Mouse (Mus musculus): ENCODE data around the gene 4930564D02Rik. TPM values are rescaled to one million over a fixed set of nuclear protein-coding genes. Genes with fewer than 3 reads are reported as not detected.
A peak's percentile ranks its signal among the peaks of the same experiment; 100 is the strongest.

The 4930564D02Rik gene
- polyA plus RNA-seq, 1 experiment from 2014 or later = not detected

GRCm38 (mm10) chr3:105090147-105090546 is 23.5 kb downstream of the 4930564D02Rik start:
- no peaks in the 10 kb centered on the region for H3K4me1 ChIP-seq (replicated peaks; ENCODE audit: control insufficient read depth, insufficient read depth, low read length)
- H3K36me3 ChIP-seq (ENCODE audit: control insufficient read depth, insufficient read depth, low read length) = no peaks in the 10 kb centered on the region
- no peaks in the 10 kb centered on the region for H3K9me3 ChIP-seq (ENCODE audit: control insufficient read depth, low read length)
- H3K4me3 ChIP-seq (ENCODE audit: low read depth, low read length) = no peak overlapping the region
- ATAC-seq (ENCODE audit: low FRiP score) = no peak
- H3K9ac ChIP-seq (ENCODE audit: low read depth, low read length) = no peak overlapping the region
- no peak overlapping the region for H3K4me2 ChIP-seq (replicated peaks; ENCODE audit: low read depth, low read length)
- DNase-seq (ENCODE audit: low spot score) = no peak
- H3K27ac ChIP-seq (ENCODE audit: low read depth, low read length) = no peak overlapping the region
- WGBS = 92% methylated on average over 7 of the region's 7 CpGs
- no peaks in the 10 kb centered on the region for H3K27me3 ChIP-seq (ENCODE audit: control insufficient read depth, insufficient read depth, low read length)

GRCm38 (mm10) chr3:105090981-105091380 is 24.3 kb downstream of the 4930564D02Rik start:
- DNase-seq (ENCODE audit: low spot score) (peak; percentile 32), ATAC-seq (ENCODE audit: low FRiP score) (no peak)
- Histone ChIP-seq H3K9me3 (ENCODE audit: control insufficient read depth, low read length) (no peaks in the 10 kb centered on the region), H3K9ac (ENCODE audit: low read depth, low read length) (no peak overlapping the region), H3K36me3 (ENCODE audit: control insufficient read depth, insufficient read depth, low read length) (no peaks in the 10 kb centered on the region), H3K27ac (ENCODE audit: low read depth, low read length) (no peak overlapping the region), H3K4me1 (replicated peaks; ENCODE audit: control insufficient read depth, insufficient read depth, low read length) (no peaks in the 10 kb centered on the region), H3K4me3 (ENCODE audit: low read depth, low read length) (no peak overlapping the region), H3K27me3 (ENCODE audit: control insufficient read depth, insufficient read depth, low read length) (no peaks in the 10 kb centered on the region), H3K4me2 (replicated peaks; ENCODE audit: low read depth, low read length) (no peak overlapping the region)
- 44% methylated on average over 3 of the region's 3 CpGs for WGBS

- Histone ChIP-seq H3K4me1 (replicated peaks; ENCODE audit: control insufficient read depth, insufficient read depth, low read length) (no peaks in the 10 kb centered on the region), H3K9me3 (ENCODE audit: control insufficient read depth, low read length) (no peaks in the 10 kb centered on the region), H3K27me3 (ENCODE audit: control insufficient read depth, insufficient read depth, low read length) (no peaks in the 10 kb centered on the region), H3K4me3 (ENCODE audit: low read depth, low read length) (no peak overlapping the region), H3K4me2 (replicated peaks; ENCODE audit: low read depth, low read length) (no peak overlapping the region), H3K9ac (ENCODE audit: low read depth, low read length) (no peak overlapping the region), H3K27ac (ENCODE audit: low read depth, low read length) (no peak overlapping the region), H3K36me3 (ENCODE audit: control insufficient read depth, insufficient read depth, low read length) (no peaks in the 10 kb centered on the region)
- DNase-seq (ENCODE audit: low spot score) (no peak), ATAC-seq (ENCODE audit: low FRiP score) (no peak)
- WGBS = 71% methylated on average over 11 of the region's 11 CpGs
Measured at GRCm38 (mm10) chr3:105092721-105093505, 26.3 kb downstream of the 4930564D02Rik start.

GRCm38 (mm10) chr3:105094448-105094847 is 27.8 kb downstream of the 4930564D02Rik start:
- Histone ChIP-seq H3K4me2 (replicated peaks; ENCODE audit: low read depth, low read length) (no peak overlapping the region), H3K36me3 (ENCODE audit: control insufficient read depth, insufficient read depth, low read length) (no peaks in the 10 kb centered on the region), H3K9ac (ENCODE audit: low read depth, low read length) (no peak overlapping the region), H3K4me1 (replicated peaks; ENCODE audit: control insufficient read depth, insufficient read depth, low read length) (no peaks in the 10 kb centered on the region), H3K27ac (ENCODE audit: low read depth, low read length) (no peak overlapping the region), H3K27me3 (ENCODE audit: control insufficient read depth, insufficient read depth, low read length) (no peaks in the 10 kb centered on the region), H3K4me3 (ENCODE audit: low read depth, low read length) (no peak overlapping the region), H3K9me3 (ENCODE audit: control insufficient read depth, low read length) (no peaks in the 10 kb centered on the region)
- whole genome bisulfite sequencing = 55% methylated on average over 2 of the region's 2 CpGs
- DNase-seq (ENCODE audit: low spot score) (no peak), ATAC-seq (ENCODE audit: low FRiP score) (no peak)

- ATAC-seq (ENCODE audit: low FRiP score) = no peak
Measured at GRCm38 (mm10) chr3:105095026-105095425, 28.4 kb downstream of the 4930564D02Rik start.

GRCm38 (mm10) chr3:105097581-105097980 is 30.9 kb downstream of the 4930564D02Rik start:
- WGBS = 80% methylated on average over 4 of the region's 4 CpGs
- no peak overlapping the region for H3K27ac ChIP-seq (ENCODE audit: low read depth, low read length)

More at GRCm38 (mm10) chr3:105095026-105095425, 28.4 kb downstream of the 4930564D02Rik start:
- H3K9me3 ChIP-seq (ENCODE audit: control insufficient read depth, low read length) = no peaks in the 10 kb centered on the region
- no peaks in the 10 kb centered on the region for H3K4me1 ChIP-seq (replicated peaks; ENCODE audit: control insufficient read depth, insufficient read depth, low read length)
- H3K4me2 ChIP-seq (replicated peaks; ENCODE audit: low read depth, low read length) = no peak overlapping the region
- no peak for DNase-seq (ENCODE audit: low spot score)
- H3K27ac ChIP-seq (ENCODE audit: low read depth, low read length) = no peak overlapping the region
- H3K4me3 ChIP-seq (ENCODE audit: low read depth, low read length) = no peak overlapping the region
- no peaks in the 10 kb centered on the region for H3K36me3 ChIP-seq (ENCODE audit: control insufficient read depth, insufficient read depth, low read length)
- no peak overlapping the region for H3K9ac ChIP-seq (ENCODE audit: low read depth, low read length)
- H3K27me3 ChIP-seq (ENCODE audit: control insufficient read depth, insufficient read depth, low read length) = no peaks in the 10 kb centered on the region
- 84% methylated on average over 5 of the region's 5 CpGs for WGBS

GRCm38 (mm10) chr3:105099526-105100269 is 33.1 kb downstream of the 4930564D02Rik start:
- H3K27me3 ChIP-seq (ENCODE audit: control insufficient read depth, insufficient read depth, low read length) = no peaks in the 10 kb centered on the region
- H3K4me2 ChIP-seq (replicated peaks; ENCODE audit: low read depth, low read length) = no peak overlapping the region
- no peak overlapping the region for H3K27ac ChIP-seq (ENCODE audit: low read depth, low read length)
- no peak overlapping the region for H3K4me3 ChIP-seq (ENCODE audit: low read depth, low read length)
- ATAC-seq (ENCODE audit: low FRiP score) = no peak
- H3K9me3 ChIP-seq (ENCODE audit: control insufficient read depth, low read length) = no peaks in the 10 kb centered on the region
- DNase-seq (ENCODE audit: low spot score) = peak; percentile 21
- H3K9ac ChIP-seq (ENCODE audit: low read depth, low read length) = no peak overlapping the region
- no peaks in the 10 kb centered on the region for H3K36me3 ChIP-seq (ENCODE audit: control insufficient read depth, insufficient read depth, low read length)
- no peaks in the 10 kb centered on the region for H3K4me1 ChIP-seq (replicated peaks; ENCODE audit: control insufficient read depth, insufficient read depth, low read length)
- WGBS = 24% methylated on average over 15 of the region's 15 CpGs

More at GRCm38 (mm10) chr3:105097581-105097980, 30.9 kb downstream of the 4930564D02Rik start:
- no peak for DNase-seq (ENCODE audit: low spot score)
- no peak for ATAC-seq (ENCODE audit: low FRiP score)
- Histone ChIP-seq H3K27me3 (ENCODE audit: control insufficient read depth, insufficient read depth, low read length) (no peaks in the 10 kb centered on the region), H3K4me3 (ENCODE audit: low read depth, low read length) (no peak overlapping the region), H3K4me2 (replicated peaks; ENCODE audit: low read depth, low read length) (no peak overlapping the region), H3K36me3 (ENCODE audit: control insufficient read depth, insufficient read depth, low read length) (no peaks in the 10 kb centered on the region), H3K9ac (ENCODE audit: low read depth, low read length) (no peak overlapping the region), H3K4me1 (replicated peaks; ENCODE audit: control insufficient read depth, insufficient read depth, low read length) (no peaks in the 10 kb centered on the region), H3K9me3 (ENCODE audit: control insufficient read depth, low read length) (no peaks in the 10 kb centered on the region)

- H3K9ac ChIP-seq (ENCODE audit: low read depth, low read length) = no peak overlapping the region
- H3K4me2 ChIP-seq (replicated peaks; ENCODE audit: low read depth, low read length) = no peak overlapping the region
- no peaks in the 10 kb centered on the region for H3K4me1 ChIP-seq (replicated peaks; ENCODE audit: control insufficient read depth, insufficient read depth, low read length)
- ATAC-seq (ENCODE audit: low FRiP score) (no peak), DNase-seq (ENCODE audit: low spot score) (no peak)
- H3K27ac ChIP-seq (ENCODE audit: low read depth, low read length) = no peak overlapping the region
- H3K27me3 ChIP-seq (ENCODE audit: control insufficient read depth, insufficient read depth, low read length) = no peaks in the 10 kb centered on the region
- 61% methylated on average over 4 of the region's 4 CpGs for WGBS
- no peak overlapping the region for H3K4me3 ChIP-seq (ENCODE audit: low read depth, low read length)
- no peaks in the 10 kb centered on the region for H3K36me3 ChIP-seq (ENCODE audit: control insufficient read depth, insufficient read depth, low read length)
- no peaks in the 10 kb centered on the region for H3K9me3 ChIP-seq (ENCODE audit: control insufficient read depth, low read length)
Measured at GRCm38 (mm10) chr3:105100270-105100589, 33.6 kb downstream of the 4930564D02Rik start.

- no peak overlapping the region for H3K4me3 ChIP-seq (ENCODE audit: low read depth, low read length)
- ATAC-seq (ENCODE audit: low FRiP score) (no peak), DNase-seq (ENCODE audit: low spot score) (no peak)
- H3K9me3 ChIP-seq (ENCODE audit: control insufficient read depth, low read length) = no peaks in the 10 kb centered on the region
- no peaks in the 10 kb centered on the region for H3K4me1 ChIP-seq (replicated peaks; ENCODE audit: control insufficient read depth, insufficient read depth, low read length)
- H3K27me3 ChIP-seq (ENCODE audit: control insufficient read depth, insufficient read depth, low read length) = no peaks in the 10 kb centered on the region
- WGBS = 86% methylated on average over 4 of the region's 4 CpGs
- no peaks in the 10 kb centered on the region for H3K36me3 ChIP-seq (ENCODE audit: control insufficient read depth, insufficient read depth, low read length)
- H3K4me2 ChIP-seq (replicated peaks; ENCODE audit: low read depth, low read length) = no peak overlapping the region
- no peak overlapping the region for H3K27ac ChIP-seq (ENCODE audit: low read depth, low read length)
- no peak overlapping the region for H3K9ac ChIP-seq (ENCODE audit: low read depth, low read length)
Measured at GRCm38 (mm10) chr3:105105827-105106226, 39.2 kb downstream of the 4930564D02Rik start.

Measured in hindbrain, embryonic 11.5 days (tissue).